Mouse (Mus musculus): ENCODE measurements around the gene Pfn1.

The Pfn1 gene

DNA sequence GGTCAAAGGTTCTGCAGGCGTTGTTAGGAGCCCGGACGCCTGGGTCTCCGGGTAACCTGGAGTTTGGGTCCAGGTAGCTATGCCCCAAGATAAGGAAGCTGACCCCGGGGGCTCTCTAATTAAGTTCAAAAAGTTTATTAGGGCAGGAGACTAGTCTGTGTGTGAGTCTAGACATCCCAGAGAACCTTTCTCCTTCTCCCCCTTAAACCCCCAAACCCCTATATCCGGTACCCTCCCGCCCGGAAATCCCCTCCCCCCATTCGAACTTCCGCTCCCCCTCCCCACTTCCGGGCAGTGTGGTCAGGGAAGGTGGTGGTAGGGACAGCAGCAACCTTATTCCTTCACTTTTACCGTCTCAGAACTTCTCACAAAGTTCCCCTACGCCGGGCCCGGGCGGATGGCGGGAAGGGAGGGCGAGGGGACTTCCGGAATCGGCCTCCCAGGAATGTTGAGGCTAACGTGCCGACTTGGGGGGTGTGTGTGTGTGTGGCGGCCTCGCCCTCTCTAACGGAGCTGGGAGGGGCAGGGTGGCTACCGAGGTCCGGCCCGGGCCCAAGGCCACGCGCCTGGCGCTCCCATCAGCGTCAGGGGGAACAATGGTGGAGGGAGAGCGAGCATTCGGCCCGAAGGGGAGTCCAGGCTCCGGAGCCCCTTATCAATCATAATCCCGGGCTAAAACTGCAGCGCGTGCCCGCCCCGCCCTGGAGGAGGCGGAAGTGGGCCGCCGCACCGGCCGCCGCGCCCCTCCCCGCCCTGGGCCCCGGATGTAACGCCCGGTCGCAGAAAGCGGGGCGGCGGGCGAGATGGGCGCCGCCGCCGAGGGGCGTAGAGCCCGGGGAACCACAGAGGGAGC, 873 bp downstream of the Pfn1 start:
- DNase-seq = peak; percentile 64

DNA sequence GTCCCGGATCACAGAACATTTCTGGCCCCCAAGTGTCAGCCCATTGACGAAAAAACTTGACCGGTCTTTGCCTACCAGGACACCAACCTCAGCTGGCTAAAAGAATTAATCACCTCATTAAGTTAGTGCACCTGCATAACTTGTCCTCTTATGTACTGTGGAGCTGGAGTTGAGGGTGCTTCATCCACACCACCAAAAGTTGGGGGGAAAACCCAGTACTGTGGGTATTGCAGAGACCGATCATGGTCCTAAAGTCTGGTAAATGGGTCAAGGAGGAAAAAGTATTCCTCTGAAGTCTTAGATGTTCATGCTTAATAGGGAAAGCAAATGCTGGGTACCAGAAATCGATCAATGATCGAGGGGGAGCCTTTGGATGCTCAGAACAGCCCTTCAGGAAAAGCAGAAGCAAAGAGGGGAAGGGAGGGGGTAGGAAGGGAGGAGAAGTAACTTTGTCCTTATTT, 1.5 kb downstream of the Pfn1 start:
- DNase-seq = no peak

- no peak for DNase-seq
These were observed 2.2 kb downstream of the Pfn1 start for GRCm38 (mm10) chr11:70652029-70652883.

- DNase-seq = no peak
These were observed 3.1 kb downstream of the Pfn1 start for GRCm38 (mm10) chr11:70651391-70651790.

DNA sequence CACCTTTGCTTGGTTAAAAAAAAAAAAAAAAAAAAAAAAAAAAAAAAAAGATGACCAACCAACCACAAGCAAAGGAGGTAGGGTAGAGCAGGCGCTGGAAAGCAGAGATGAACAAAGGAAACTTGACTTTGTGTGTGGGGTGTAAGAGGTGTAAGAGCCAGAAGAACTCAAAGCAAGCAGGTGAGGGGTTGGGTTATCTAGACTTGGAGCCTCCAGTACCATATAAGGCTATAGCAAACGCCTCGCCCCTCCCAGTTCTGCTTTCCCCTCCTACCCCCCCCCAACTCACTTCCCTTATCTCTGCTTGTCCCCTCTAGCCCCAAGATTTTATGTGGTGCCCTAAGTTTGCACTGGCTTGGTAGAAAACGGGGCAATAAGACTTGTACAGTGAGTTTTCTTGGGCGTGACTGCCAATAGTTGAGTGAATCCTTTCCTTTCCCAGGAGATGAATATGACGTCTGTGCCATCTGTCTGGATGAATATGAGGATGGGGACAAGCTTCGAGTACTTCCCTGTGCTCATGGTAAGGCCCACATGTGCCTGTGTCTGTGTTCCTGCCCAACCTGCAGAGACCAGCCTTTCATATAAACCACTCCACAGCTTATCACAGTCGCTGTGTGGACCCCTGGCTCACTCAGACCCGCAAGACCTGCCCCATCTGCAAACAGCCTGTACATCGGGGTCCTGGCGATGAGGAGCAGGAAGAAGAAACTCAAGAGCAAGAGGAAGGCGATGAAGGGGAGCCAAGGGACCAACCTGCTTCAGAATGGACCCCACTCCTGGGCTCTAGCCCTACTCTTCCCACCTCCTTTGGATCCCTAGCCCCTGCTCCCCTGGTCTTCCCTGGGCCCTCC, 3.9 kb downstream of the Pfn1 start:
- DNase-seq = no peak

DNA sequence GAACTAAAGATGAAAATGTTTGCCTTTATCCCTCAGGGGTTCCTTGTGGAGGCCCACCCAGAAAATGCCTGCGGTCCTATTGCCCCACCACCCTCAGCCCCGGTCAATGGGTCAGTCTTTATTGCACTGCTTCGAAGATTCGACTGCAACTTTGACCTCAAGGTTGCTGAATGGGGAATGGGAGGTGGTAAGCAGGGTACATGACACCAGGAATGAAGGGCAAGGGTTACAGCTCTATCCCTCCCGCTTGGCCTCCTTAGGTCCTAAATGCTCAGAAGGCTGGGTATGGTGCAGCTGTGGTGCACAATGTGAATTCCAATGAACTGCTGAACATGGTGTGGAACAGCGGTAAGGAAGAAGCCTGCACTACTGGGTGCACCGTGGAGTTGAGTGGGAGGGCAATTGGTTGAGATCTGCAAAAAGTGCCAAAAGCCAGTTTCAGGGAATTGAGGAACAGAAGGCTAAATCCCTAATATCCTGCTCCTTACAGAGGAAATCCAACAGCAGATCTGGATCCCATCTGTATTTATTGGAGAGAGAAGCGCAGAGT, 5.2 kb downstream of the Pfn1 start:
- no peak for DNase-seq

GRCm38 (mm10) chr11:70648512-70648911, 5.9 kb downstream of the Pfn1 start:
- DNase-seq = no peak

DNA sequence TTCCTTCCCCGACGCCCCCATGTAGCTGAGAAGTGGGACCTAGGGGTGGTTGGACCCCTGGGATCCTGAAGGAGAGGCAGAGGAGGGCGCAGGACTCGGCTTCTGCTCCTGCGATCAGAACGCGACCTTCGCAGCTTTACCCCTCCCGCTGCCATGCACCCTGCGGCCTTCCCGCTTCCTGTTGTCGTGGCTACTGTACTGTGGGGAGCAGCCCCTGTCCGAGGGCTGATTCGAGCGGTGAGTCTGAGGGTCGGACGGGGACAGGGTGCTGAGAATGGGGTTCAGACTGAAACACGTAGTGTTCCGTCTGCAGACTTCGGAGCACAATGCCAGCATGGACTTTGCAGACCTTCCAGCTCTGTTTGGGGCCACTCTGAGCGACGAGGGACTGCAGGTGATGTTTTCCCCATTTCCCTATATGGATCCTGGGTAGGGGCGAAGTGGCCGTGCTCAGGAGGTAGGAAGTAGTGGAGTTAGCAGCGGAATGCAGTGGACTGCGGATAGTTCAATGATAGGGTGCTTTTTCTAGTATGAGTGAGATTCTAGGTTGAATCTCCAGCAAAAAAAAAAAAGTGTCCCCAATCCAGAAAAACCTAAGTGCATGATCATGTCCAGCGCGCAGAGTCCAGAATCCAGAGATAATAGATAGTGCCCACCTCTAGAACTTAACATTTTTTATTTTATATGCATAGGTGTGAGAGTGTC, 6.6 kb downstream of the Pfn1 start:
- no peak for DNase-seq

DNA sequence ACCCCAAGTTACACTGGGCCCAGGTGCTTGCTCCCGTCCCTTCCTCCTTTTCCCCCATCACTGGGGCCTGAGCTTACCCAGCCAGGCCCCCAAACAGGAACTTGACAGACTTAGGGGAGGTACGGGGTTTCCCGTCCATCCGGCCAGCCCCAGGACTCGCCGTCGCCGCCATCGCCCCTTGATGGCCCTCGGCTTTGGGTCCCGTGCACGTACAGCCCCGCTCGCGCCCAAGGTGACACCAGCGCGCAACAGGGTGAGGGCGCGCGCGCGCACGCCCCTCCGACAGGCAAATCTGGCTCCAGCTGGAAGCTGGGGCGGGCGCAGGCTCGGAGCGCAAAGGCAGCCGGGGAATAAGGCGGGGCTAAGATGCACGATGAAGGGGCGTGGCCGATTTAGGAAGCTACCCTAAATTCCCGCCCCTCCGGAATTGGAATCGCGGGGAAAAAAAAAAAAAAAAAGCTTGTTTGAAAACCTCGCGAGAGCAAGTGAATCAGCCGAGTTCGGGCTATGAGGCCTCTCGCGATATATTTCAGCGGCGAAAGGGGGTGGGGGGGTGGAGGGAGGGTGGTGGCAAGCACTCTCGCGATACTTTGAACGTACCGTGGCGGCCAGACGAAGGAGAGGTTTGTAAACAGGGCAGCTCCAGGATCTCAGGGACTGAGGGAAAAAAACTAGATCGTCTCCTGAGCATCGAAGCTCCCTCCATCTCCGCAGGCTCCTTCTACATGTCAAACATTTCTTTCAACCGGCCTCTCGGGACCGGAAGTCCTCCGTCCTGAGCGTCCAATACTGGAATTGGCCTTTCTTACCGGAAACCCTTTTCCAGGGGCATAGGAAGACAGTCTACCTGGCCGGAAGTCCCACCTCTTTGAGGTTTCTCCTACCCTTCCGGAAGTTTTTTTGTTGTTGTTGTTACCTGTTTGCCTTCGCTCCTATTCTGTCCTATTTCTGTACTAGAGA, 7.5 kb downstream of the Pfn1 start, which contains the start of the genes Rnf167 and Slc25a11:
Gene Rnf167 (plus strand): TSS at position 545 of the 960 bp plus-strand sequence.
Gene Slc25a11 (minus strand): TSS at position 789 of the 960 bp plus-strand sequence.
- DNase-seq = peak; percentile 91

DNA sequence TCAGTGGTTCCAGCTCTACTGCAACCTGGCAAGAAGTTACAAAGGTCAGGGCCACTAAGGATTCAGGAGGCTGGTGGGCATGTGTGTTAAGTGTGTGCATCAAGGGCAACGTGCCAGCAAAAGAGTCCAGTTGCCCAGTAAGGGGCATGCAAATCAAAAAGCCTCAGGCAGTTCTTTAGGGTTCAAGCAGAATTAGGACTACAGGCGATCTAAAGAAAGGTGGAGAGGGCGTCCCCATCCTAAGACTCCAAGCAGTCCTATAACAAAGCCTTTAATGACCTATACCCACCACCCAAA, 8.2 kb downstream of the Pfn1 start:
- no peak for DNase-seq

- no peak for DNase-seq
These were observed 8.8 kb downstream of the Pfn1 start for GRCm38 (mm10) chr11:70645461-70646258.

GRCm38 (mm10) chr11:70644564-70645103, 9.8 kb downstream of the Pfn1 start:
- no peak for DNase-seq

- no peak for DNase-seq
These were observed 11.4 kb downstream of the Pfn1 start for GRCm38 (mm10) chr11:70643051-70643450.

- DNase-seq = no peak
These were observed 13.2 kb downstream of the Pfn1 start for GRCm38 (mm10) chr11:70641241-70641640.

DNA sequence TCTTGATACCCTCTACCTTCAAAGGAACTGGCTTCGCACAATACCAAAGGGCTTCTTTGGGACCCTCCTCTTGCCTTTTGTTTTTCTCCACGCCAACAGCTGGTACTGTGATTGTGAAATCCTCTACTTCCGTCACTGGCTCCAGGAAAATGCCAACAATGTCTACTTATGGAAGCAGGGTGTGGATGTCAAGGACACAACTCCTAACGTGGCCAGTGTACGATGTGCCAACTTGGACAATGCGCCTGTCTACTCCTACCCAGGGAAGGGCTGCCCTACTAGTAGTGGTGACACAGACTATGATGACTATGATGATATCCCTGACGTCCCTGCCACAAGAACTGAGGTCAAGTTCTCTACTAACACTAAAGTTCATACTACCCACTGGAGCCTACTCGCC, 14.5 kb downstream of the Pfn1 start:
- no peak for DNase-seq

DNA sequence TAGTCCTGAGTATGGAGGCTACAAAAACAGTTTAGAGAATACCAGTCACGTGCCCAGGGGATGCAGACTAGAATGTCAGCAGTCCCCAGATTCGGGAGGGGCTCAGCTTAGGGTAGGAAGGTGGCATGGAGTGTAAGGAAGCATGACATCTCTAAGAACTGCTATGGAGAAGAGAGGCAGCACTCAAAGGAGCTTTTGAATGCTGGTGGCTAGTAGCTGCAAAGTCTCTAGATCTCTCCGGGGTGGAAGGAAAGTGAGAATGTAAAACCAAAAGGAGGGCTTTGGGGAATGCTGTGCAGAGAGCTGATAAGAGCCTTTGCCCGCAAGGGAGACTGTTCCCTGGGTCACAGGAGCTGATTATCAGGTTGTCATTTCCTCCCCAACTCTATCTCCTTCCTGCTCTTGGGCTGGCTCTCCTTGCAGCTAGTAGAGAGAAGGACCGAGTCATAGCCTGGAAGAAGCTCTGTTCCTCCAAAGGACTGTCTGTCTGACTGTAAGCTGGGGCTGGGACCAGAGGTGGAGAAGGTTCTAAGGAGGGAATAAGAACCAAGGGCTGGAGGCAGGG, 15.6 kb downstream of the Pfn1 start, which contains the start of gene Gp1ba:
Gene Gp1ba (plus strand): TSS at position 409 of the 565 bp plus-strand sequence.
- no peak for DNase-seq

- DNase-seq = no peak
These were observed 16.2 kb downstream of the Pfn1 start for GRCm38 (mm10) chr11:70638293-70638692.

- DNase-seq = no peak
These were observed 16.7 kb downstream of the Pfn1 start for GRCm38 (mm10) chr11:70637764-70638163.

DNA sequence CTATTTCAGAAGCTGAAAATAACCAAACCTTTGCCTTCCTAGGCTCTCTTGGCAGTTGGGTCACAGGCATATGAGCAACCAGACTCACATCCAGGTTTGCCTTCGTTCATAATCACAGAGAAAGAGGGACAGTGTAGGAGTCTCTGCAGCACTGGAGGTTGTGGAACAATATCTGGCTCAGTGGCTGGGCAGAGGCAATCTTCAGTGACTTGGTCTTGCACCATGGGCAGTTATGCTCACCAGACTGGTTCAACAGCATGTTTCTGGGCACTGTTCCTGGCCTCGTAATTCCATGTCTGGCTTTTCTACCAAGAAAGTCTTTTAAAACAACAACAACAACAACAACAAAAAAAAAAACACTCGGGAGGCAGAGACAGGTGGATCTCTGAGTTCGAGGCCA, 18.8 kb downstream of the Pfn1 start:
- no peak for DNase-seq
